ENCODE assay signal across 24 mouse cellular contexts in the genomic region with DNA sequence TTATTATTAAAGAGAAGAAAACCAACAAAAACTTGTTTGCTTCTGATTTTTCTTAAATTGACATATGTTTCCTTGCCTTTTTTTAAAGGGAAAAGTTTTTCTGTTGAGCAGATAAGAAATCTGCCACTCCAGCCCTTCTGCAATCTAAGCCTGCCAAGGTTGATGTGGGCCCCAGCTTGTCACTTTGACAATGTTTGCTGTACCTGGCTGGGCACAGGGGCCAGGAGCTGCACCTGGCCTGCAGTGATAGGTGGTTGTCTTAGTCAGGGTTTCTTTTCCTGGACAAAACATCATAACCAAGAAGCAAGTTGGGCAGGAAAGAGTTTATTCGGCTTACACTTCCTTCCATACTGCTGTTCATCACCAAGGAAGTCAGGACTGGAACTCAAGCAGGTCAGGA. TPM values are rescaled to one million over a fixed set of nuclear protein-coding genes. Genes with fewer than 3 reads are reported as not detected.
DNase-seq lines count a peak whose midpoint lies in the region; ATAC-seq and TF ChIP-seq lines count a peak whose summit lies in the region.
"Had no signal": no experiment of that assay in that cellular context is flagged by ENCODE, and none has a peak within 500 bp of the region (broad histone marks: within the 10 kb centered on the region; RNA-seq: fewer than 3 reads in every experiment).

No protein-coding gene starts in this region.

- no peak overlapping the region for H3K27ac ChIP-seq in neural tube, embryonic 11.5 days (ENCODE audit: low read depth, low read length)
- peak overlapping the region; percentile 23; the same call in 1 of the 2 replicates for H3K27ac ChIP-seq in intestine, embryonic 15.5 days
- no peak overlapping the region for H3K27ac ChIP-seq in intestine, postnatal 0 days (ENCODE audit: low read depth, low read length)
- H3K27ac ChIP-seq: embryonic facial prominence, embryonic 10.5 days; embryonic facial prominence, embryonic 12.5 days; forebrain, embryonic 13.5 days; forebrain, embryonic 15.5 days had no signal

- H3K9ac ChIP-seq in neural tube, embryonic 11.5 days (ENCODE audit: low read length): no peak overlapping the region
- H3K9ac ChIP-seq in intestine, embryonic 15.5 days: no peak overlapping the region
- no peak overlapping the region for H3K9ac ChIP-seq in intestine, postnatal 0 days (ENCODE audit: low read depth, low read length)
- H3K9ac ChIP-seq: embryonic facial prominence, embryonic 12.5 days; forebrain, embryonic 13.5 days; forebrain, embryonic 15.5 days had no signal

- no peak for TF ChIP-seq CTCF in intestine, postnatal 0 days (IDR thresholded peaks at IDR 0.05; ENCODE audit: low read depth)

- no peak for ATAC-seq in neural tube, embryonic 11.5 days (ENCODE audit: insufficient read depth, low FRiP score, low TSS enrichment)
- peak; percentile 62 for ATAC-seq in intestine, embryonic 15.5 days
- ATAC-seq in intestine, postnatal 0 days: peak; percentile 62
- ATAC-seq: activated CD4-positive, CD25-positive, alpha-beta regulatory T cell, adult 4 months; CD4-positive, CD25-positive, alpha-beta regulatory T cell, adult 4 months; forebrain, embryonic 13.5 days; forebrain, embryonic 15.5 days; Patski had no signal

- no peaks in the 10 kb centered on the region for H3K9me3 ChIP-seq in neural tube, embryonic 11.5 days (ENCODE audit: control insufficient read depth, low read length)
- H3K9me3 ChIP-seq in intestine, embryonic 15.5 days: no peaks in the 10 kb centered on the region
- no peaks in the 10 kb centered on the region for H3K9me3 ChIP-seq in intestine, postnatal 0 days (ENCODE audit: control insufficient read depth)
- H3K9me3 ChIP-seq: embryonic facial prominence, embryonic 10.5 days; embryonic facial prominence, embryonic 12.5 days; forebrain, embryonic 13.5 days; forebrain, embryonic 15.5 days; G1E had no signal

- peak; percentile 3 for DNase-seq in neural tube, embryonic 11.5 days (ENCODE audit: low spot score)
- DNase-seq in neural tube, embryonic 10.5 days (ENCODE audit: extremely low spot score, low spot score): no peak
- DNase-seq in gastrocnemius, adult 8-10 months (ENCODE audit: low spot score in 2 of 2): no peak
- DNase-seq: adrenal gland, adult 8-10 months; adrenal gland, postnatal 14 days; adrenal gland, postnatal 36 days; B cell, adult 2 months; cerebellum, adult 11-12 months; cerebellum, adult 2 months; cerebellum, adult 9-10 months; cerebellum, postnatal 10 days; cerebellum, postnatal 25 days had no signal

- no peak overlapping the region for H3K4me2 ChIP-seq in neural tube, embryonic 11.5 days (ENCODE audit: low read depth)
- H3K4me2 ChIP-seq in intestine, embryonic 15.5 days (replicated peaks): no peak overlapping the region
- no peak overlapping the region for H3K4me2 ChIP-seq in intestine, postnatal 0 days (replicated peaks; ENCODE audit: low read depth)
- H3K4me2 ChIP-seq: embryonic facial prominence, embryonic 12.5 days; forebrain, embryonic 13.5 days; forebrain, embryonic 15.5 days had no signal

- peaks cover 3% of the 10 kb centered on the region; the same call in 1 of the 2 replicates for H3K27me3 ChIP-seq in neural tube, embryonic 11.5 days (ENCODE audit: control insufficient read depth, insufficient read depth, low read length)
- peaks cover 16% of the 10 kb centered on the region for H3K27me3 ChIP-seq in intestine, embryonic 15.5 days (replicated peaks)
- H3K27me3 ChIP-seq in intestine, postnatal 0 days (replicated peaks; ENCODE audit: control insufficient read depth, insufficient read depth, low read length): no peaks in the 10 kb centered on the region; the same call in 1 of the 2 replicates

- no peak overlapping the region for H3K4me3 ChIP-seq in neural tube, embryonic 11.5 days (ENCODE audit: low read depth, low read length)
- no peak overlapping the region for H3K4me3 ChIP-seq in intestine, embryonic 15.5 days (replicated peaks)
- no peak overlapping the region for H3K4me3 ChIP-seq in intestine, postnatal 0 days (ENCODE audit: low read depth, low read length)
- H3K4me3 ChIP-seq: embryonic facial prominence, embryonic 10.5 days; embryonic facial prominence, embryonic 12.5 days; forebrain, embryonic 13.5 days; forebrain, embryonic 15.5 days had no signal

- H3K36me3 ChIP-seq in neural tube, embryonic 11.5 days (ENCODE audit: control insufficient read depth, insufficient read depth, low read length): no peaks in the 10 kb centered on the region
- H3K36me3 ChIP-seq in intestine, embryonic 15.5 days: no peaks in the 10 kb centered on the region
- no peaks in the 10 kb centered on the region for H3K36me3 ChIP-seq in intestine, postnatal 0 days (ENCODE audit: control insufficient read depth, insufficient read depth)
- H3K36me3 ChIP-seq: embryonic facial prominence, embryonic 10.5 days; embryonic facial prominence, embryonic 12.5 days; forebrain, embryonic 15.5 days; G1E had no signal

- 86% methylated on average over 1 of the region's 1 CpGs for WGBS in neural tube, embryonic 11.5 days
- 55% methylated on average over 1 of the region's 1 CpGs for WGBS in intestine, embryonic 15.5 days
- 26% methylated on average over 1 of the region's 1 CpGs for WGBS in intestine, postnatal 0 days

- H3K4me1 ChIP-seq in neural tube, embryonic 11.5 days (ENCODE audit: control insufficient read depth, insufficient read depth, low read length): no peaks in the 10 kb centered on the region
- H3K4me1 ChIP-seq in intestine, embryonic 15.5 days (replicated peaks): peaks cover 20% of the 10 kb centered on the region
- peaks cover 6% of the 10 kb centered on the region; the same call in 1 of the 2 replicates for H3K4me1 ChIP-seq in intestine, postnatal 0 days (replicated peaks; ENCODE audit: control insufficient read depth, insufficient read depth, low read length)

RNA-seq across cellular contexts. Expression of a gene that starts 2.9 kb away (rescaled TPM):
- polyA plus RNA-seq in neural tube, embryonic 11.5 days (2014; fragmentation: Nextera tagmentation; extraction: Ambion mirVana): 0.20 and 0.76 TPM in 2 replicates
- 1.3 and 2.0 TPM in 2 replicates for polyA plus RNA-seq in intestine, embryonic 15.5 days (2015; fragmentation: Nextera tagmentation; extraction: Ambion mirVana)
- polyA plus RNA-seq in intestine, postnatal 0 days (2015; fragmentation: Nextera tagmentation; extraction: Ambion mirVana): 1.7 and 1.9 TPM in 2 replicates
- not detected for total RNA-seq in gastrocnemius, adult 8-10 months (2022)
- total RNA-seq: CH12.LX, G1E had no signal
- polyA plus RNA-seq: activated CD4-positive, CD25-positive, alpha-beta regulatory T cell, adult 4 months; G1E had no signal

RNA-seq across cellular contexts. Expression of a gene that starts 19.8 kb away (rescaled TPM):
- polyA plus RNA-seq in neural tube, embryonic 11.5 days (2014; fragmentation: Nextera tagmentation; extraction: Ambion mirVana): not detected in 2 replicates
- 0.13 and 0.21 TPM in 2 replicates for polyA plus RNA-seq in intestine, embryonic 15.5 days (2015; fragmentation: Nextera tagmentation; extraction: Ambion mirVana)
- polyA plus RNA-seq in intestine, postnatal 0 days (2015; fragmentation: Nextera tagmentation; extraction: Ambion mirVana): 0.21 and 0.27 TPM in 2 replicates
- not detected for total RNA-seq in gastrocnemius, adult 8-10 months (2022)
- total RNA-seq: adrenal gland, adult 18-20 months; adrenal gland, adult 8-10 months; adrenal gland, postnatal 14 days; adrenal gland, postnatal 36 days; CH12.LX; G1E had no signal
- polyA plus RNA-seq: activated CD4-positive, CD25-positive, alpha-beta regulatory T cell, adult 4 months; CD4-positive, CD25-positive, alpha-beta regulatory T cell, adult 4 months; cerebellum, adult 2 months; embryonic facial prominence, embryonic 12.5 days; forebrain, embryonic 13.5 days; forebrain, embryonic 15.5 days; G1E; Patski had no signal

RNA-seq across cellular contexts. Expression of a gene that starts 47.5 kb away (rescaled TPM):
- polyA plus RNA-seq in neural tube, embryonic 11.5 days (2014; fragmentation: Nextera tagmentation; extraction: Ambion mirVana): 7.1 and 7.9 TPM in 2 replicates
- 161 and 174 TPM in 2 replicates for polyA plus RNA-seq in intestine, embryonic 15.5 days (2015; fragmentation: Nextera tagmentation; extraction: Ambion mirVana)
- polyA plus RNA-seq in intestine, postnatal 0 days (2015; fragmentation: Nextera tagmentation; extraction: Ambion mirVana): 476 and 488 TPM in 2 replicates
- 1 to 10 TPM; 2.8 to 5.8 (median 3.5) TPM for total RNA-seq in gastrocnemius, adult 8-10 months (2022)
- polyA plus RNA-seq: activated CD4-positive, CD25-positive, alpha-beta regulatory T cell, adult 4 months; G1E had no signal

Comparison
In these comparisons a context has a peak if more than half of its experiments do, and no peak if none do; other contexts are left out.
1. RNA of a gene that starts 47.5 kb away (polyA plus RNA-seq): 476 to 488 TPM in intestine, postnatal 0 days and 161 to 174 TPM in intestine, embryonic 15.5 days; 7.1 to 7.9 TPM in neural tube, embryonic 11.5 days; every median in the first group is over 10 times any median in the second.